Mouse (Mus musculus) adrenal gland, postnatal 14 days (tissue): Measurements from ENCODE around the gene Osm. TPM values are rescaled to one million over a fixed set of nuclear protein-coding genes. Genes with fewer than 3 reads are reported as not detected.
A peak's percentile ranks its signal among the peaks of the same experiment; 100 is the strongest.

Experiments used
- DNase-seq: peaks from one replicate; pipeline ENCODE4 v3.0.0; 2021; ENCODE audit warnings: mixed read lengths
- total RNA-seq: library from RNA; stranded (reverse); gene quantifications from 2 replicates; pipeline ENCODE4 v1.2.3, GENCODE M21; 2021

Gene Osm
- total RNA-seq, 1 experiment from 2014 or later, result not detected

DNA sequence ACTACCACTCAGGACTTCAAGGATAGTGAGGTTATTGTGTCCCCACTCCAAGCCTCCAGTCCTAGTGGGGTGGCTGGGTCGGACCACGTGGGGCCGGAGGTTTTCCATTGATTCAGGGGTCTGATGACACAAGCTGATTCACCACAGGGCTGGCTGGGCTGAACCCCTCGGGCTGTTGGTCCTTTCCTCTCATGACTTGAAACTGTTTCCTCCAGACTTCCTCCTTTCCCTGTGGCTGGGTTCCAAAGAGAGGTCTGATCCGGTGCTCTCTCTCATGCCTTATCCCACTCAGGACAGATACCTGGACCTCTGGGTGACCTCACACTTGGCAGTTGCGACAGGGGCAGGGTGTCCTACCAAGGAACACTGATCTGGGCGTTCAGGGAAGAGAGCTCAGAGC is 3.9 kb downstream of the Osm start:
- no peak for DNase-seq

DNA sequence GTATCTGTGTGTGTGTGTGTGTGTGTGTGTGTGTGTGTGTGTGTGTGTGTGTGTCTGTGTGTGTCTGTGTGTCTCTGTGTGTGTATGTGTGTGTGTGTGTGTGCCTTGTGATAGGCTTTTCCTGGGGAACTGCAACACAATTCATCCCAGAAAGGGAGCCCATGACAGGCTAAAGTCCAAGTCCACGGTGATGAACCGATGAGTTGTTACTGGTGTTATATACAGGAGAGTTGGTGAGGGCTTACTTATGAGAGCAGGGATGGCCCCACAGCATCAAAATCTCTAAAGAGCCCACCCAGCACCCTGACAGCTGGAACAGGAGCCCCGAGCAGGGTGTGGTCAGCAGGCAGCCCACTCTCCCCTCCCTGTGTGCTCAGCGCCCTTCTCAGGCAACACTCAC is 5.0 kb downstream of the Osm start:
- DNase-seq, result no peak

DNA sequence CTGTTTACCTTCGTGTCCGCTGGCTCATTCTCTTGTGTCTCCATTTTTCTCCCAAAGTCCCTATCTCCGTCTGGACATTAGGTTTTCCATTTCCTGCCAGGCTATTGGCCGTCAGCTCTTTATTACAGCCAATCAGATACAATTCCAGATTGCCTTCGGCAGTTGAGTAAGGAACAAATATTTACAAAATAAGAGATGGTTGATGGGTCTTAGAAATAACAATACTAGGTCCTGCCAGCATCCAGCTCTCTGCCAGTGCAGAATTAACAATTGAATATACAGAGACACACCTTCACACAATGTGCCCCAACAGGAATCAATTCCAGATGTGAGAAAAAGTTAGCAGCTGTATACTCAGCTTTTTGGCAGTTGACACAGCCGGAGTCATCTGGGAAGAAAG is 9.9 kb downstream of the Osm start:
- no peak for DNase-seq

DNA sequence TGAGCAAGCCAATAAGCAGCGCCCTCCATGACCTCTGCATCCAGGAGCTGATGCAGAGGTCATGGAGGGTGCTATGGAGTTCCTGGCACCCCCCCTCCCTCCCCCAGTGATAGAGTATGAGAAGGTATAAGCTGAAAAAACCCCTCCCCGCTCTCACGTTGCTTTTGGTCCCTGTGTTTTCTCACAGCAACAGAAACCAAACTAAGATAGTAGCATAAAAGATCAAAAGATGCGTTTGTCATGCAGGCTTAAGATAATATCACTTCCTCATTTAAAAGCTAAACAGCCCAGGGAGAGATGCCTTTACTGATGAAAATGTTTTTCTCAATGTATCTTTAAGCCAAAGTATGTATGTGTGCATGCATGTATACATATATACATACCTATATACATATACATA is 10.4 kb downstream of the Osm start:
- DNase-seq, result no peak

DNA sequence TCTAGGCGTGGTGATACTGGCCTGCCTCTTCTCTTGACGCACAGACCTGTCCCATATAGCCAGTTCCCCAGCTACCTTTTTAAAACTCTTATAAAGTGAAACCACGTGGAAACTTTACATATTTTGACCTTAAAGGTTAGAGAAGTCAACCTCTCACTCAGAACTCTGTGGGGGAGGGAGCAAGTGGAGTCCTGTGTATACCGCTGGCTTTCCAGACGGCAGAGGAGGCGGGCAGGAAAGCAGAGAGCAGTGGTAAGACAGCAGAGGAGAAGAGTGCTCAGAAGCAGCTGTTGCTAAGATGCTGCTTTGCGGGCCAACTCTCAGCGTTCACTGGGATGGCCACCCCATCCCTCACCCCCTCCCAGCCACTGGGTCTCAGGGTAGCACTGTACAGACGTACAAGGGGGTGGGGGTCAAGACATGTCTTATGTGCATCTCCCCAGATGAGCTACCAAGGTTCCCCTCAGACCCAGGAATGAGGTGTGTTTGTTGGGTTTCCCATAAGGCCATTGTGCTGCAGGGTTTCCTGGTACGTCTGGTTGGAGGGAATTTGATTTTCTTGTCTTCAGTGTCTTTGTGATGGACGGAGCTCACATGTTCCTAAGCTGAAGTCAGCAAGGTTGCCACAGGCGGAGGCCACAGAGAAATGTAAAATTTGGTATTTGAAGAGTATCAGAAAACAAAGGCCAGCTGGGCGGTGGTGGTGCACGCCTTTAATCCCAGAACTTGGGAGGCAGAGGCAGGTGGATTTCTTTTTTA is 11.2 kb downstream of the Osm start:
- no peak for DNase-seq

DNA sequence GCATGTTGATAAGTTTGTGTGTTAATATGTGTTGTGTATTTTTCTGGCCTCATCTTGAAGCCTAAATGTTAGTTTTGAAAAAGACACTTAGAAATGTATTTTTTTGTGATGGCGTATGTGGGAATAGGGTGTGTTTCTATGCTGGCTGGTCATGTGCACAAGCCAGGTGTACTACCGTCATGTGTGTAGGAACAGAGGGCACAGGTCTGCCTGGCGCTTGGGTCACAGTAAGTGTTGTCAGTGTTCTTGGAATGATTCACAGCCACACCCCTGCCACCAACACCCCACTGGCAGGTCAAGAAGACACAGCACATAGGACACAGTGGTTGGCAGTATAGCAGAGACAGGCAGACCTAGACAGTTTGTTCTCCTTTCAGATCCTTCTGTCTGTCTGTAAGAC is 12.9 kb downstream of the Osm start:
- DNase-seq, result no peak

DNA sequence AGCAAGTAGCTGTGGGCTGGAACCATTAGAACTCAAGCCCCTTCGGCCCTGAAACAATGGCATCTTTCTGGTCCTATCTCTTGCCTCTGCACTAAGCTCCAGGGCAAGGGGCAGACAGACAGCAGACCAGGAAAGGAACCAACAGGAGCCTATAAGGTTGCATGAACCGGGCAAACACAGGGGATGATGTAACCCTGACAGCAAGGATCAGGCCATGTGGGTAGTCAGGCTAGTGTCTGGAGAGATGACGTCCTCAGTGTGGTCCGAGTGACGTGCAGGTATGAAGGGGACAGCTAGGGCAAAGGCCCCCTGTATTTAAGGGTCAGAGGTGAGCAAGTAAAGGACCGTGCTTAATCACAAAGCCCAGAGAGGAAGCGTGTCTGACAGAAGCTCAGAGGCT is 14.1 kb downstream of the Osm start:
- no peak for DNase-seq

DNA sequence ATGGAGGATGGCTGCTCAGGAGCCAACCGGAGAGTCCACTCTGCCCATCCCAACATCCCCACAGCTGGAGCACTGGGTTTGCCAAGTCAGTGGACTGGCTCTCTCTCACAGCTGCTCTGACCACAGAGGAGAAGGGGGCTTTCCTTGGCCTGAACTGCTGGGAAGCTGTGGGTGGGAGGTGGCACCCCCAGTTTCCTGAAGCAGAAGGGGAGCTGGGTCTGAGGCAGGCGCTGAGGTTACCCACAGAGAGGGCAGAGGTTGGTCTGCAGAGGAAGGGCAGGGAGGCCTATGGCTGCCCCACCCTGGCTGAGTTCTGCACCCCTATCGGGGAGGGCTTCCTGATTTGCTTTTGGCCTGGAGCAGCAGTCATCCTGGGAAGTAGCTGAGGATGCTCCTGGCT is 15.2 kb downstream of the Osm start:
- no peak for DNase-seq

DNA sequence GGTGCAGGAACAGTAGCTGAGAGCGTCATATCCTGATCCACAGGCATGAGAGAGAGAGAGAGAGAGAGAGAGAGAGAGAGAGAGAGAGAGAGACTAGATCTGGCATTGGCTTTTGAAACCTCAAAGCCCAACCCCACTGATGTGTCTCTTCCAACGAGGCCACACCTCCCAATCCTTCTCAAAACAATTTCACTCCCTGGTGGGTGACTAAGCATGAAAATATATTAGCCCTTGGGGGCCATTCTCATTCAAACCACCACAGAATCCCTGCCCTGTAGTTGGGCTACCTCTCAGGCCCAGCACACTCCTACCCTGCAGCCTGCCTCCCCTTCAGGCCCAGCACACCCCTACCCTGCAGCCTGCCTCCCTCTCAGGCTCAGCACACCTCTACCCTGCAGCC is 16.7 kb downstream of the Osm start:
- no peak for DNase-seq

DNA sequence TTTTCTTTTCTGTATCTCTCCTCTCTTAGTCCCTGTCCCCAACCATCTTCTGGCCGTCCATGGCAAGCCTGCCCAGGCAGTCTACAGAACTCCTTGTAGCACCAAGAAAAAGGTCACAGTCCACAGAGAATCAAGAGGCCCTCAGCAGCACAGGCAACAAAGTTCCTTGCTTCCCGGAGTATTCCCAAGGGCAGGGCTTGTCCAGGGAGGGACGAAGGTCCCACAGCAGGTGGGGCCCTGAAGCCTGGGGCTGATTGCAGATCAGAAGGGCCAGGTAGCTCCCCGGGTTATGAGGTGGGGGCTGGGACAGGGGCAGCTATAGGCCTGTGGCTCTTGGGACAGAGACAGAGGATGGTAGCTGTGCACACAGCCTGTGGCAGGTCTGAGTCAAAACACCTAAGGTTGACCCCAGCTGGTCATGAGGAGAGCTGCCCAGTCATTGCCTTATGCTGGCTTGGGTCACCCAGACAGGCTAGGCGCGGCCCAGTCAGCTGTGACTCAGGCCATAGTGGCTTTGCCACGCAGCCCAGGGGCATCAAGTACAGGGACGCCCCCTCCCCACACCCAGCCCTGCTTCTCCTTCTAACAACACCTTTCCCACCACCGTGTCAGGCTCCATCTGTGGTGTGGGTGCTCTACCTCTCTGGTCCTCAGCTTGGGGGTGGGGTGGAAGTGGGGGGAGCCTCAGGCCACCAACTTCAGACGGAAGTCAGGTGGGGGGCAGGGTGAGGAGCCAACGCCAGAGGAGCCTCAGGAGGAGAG is 20.8 kb downstream of the Osm start, which contains the start of gene Lif:
Lif (plus strand) TSS at position 712 of the 762 bp plus-strand sequence.
- DNase-seq, result no peak

DNA sequence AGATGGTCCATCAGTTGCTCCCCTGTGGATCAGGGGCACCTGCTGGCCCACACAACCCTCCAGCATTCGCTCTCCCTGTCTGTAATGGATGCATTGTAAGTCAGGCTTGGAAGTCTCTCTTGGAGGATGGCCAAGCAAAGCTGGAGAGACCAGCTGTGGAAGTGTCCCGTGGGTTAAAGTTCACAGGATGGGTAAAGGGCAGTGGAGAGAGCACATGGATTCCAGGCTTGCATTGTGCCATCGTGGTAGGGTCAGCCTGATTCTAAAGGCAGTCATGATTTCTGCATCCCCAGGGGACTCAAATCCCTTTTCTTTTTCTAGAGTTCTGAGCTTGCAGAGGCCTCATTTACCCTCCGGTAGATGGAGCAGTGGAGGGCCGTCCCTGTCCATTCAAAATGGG is 21.5 kb downstream of the Osm start:
- no peak for DNase-seq

DNA sequence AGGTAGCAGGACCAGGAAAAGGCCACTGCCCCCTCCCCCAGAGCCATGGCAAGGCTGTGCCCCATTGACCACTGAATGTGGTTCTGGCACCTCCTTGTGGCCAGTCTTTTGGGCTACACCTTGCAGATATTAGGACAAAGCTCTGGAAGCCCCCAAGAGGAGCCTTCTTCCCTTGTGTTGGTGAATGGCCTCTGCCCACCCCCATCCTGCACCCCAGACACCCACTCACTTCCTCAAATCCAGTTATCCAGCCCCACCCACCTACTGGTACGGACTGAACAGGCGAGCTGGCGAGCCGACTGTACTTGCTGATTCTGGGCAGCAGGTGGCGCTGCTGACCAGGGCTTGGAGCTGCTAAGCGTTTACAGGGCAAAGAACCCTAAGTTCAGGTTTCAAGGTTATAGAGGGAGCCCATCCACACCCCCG is 22.4 kb downstream of the Osm start:
- peak; percentile 85 for DNase-seq

DNA sequence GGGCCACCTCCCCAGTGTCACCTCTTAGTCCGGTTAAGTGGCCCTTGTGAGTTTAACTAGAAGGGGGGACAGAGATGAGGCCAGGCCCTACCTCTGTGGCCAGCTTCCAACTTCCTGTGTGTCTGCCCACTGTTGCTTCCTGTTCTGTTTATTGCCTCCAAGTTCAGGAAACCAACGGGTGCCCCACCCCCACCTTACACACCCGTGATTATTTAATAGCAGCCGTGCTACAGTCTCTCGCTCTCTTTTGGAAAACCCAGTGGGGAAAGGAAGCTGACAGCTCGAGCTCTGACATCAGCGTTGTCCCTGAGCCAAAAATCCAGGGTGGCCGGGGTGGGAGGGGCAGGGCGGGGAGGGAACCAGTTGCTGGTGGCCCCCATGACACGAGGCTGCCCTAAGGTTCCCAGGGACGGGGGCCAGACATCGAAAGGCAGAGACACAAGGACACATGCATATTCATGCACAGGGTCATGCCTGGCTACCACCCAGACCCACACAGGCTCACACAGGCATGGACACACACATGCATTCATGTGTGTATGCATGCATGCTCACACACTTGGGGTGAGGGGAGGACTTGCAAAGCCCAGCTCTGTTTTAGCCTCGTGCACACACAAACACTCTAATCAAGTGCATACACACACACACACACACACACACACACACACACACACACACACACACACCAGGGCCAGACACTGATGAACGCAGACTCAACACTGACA is 24.4 kb downstream of the Osm start:
- peak; percentile 73 for DNase-seq

DNA sequence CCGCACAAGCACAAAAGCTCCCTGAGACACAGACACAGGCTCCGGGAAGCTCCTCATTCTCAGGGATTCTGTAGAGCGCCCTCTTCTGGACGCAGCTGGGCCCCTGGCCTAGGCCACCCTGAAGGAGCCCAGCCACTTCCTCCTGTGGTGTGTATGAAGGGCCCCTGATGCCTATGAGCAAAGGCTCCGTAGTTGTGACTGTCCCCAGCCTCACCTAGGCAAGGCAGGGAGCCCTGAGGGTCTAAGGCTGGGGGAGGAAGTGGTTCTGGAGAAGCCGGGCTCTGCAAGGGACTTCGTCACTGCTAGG is 24.9 kb downstream of the Osm start:
- peak; percentile 82 for DNase-seq

DNA sequence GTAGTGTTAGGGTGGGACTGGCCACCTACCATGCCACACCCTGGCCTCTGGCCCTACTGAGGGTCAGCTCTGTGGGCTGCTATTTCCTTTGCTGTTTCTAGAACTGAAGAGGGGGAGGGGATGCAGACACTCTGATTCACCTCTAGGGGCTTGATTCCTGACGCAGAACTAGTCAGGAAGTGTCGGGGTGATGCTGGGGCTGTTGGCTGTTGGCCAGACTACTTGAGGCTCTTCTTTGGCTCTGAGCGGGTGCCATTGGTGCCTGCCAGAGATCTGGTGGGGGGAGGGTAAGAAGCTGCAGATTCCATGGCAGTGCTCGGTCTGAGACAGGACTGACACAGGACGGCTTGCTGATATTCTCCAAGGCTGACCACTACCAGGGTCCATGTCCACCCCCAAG is 25.7 kb downstream of the Osm start:
- DNase-seq, result peak; percentile 57

DNA sequence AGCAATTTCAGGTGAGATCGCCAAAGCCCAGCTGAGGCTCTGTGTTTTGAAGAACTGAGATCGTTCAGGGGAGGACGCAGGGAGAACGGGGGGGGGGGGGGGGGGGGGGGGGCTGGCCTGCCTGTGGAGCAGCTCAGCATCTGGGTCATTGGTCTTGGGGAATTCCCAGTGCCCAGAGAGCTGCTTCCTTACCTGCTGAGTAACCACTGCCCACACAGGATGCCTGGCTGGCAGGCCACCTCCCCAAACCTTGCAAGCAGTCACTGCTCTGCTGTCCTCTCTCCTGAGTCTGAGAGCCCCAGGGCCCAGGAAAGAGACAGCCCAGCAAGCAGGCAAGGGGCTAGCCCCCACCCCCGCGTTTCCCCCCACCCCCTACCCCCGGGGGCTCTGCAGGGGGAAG is 26.6 kb downstream of the Osm start:
- no peak for DNase-seq

DNA sequence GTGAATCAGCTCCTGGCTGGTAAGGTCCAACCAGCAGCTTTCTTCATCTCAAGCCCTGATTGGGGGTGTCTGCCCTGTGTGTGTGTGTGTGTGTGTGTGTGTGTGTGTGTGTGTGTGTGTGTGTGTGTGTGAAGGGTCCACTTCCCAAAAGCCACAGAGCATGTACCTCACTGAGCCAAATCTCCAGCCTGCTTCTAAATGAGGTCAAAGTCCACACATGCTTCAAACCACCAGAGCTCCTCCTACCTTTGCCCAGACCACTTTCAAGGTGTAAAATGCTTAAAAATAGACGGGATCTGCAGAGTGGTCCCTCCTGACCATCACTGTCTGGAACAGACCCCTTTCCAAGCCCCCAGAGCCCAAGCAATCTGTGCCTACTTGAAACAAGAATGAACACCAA is 27.1 kb downstream of the Osm start:
- DNase-seq, result no peak

DNA sequence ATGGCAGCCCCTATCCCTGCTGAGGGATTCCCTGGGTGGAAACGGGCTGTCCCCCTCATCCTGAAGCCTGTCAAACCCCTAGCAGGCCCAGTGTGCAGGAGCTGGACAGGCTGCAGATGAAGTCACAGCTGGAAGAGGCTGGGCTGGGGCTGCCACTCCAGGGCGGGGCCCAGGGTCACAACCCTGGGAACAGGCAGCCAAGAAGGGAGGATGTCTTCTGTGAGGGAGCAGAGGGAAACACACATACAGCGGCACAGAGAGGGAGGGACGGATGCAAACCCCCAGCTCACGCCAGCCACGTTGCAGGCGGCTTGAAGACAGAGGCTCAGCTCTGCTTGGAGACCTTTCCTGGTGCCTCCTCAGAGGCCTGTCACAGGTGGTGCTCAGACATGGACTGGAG is 27.8 kb downstream of the Osm start:
- peak; percentile 33 for DNase-seq

DNA sequence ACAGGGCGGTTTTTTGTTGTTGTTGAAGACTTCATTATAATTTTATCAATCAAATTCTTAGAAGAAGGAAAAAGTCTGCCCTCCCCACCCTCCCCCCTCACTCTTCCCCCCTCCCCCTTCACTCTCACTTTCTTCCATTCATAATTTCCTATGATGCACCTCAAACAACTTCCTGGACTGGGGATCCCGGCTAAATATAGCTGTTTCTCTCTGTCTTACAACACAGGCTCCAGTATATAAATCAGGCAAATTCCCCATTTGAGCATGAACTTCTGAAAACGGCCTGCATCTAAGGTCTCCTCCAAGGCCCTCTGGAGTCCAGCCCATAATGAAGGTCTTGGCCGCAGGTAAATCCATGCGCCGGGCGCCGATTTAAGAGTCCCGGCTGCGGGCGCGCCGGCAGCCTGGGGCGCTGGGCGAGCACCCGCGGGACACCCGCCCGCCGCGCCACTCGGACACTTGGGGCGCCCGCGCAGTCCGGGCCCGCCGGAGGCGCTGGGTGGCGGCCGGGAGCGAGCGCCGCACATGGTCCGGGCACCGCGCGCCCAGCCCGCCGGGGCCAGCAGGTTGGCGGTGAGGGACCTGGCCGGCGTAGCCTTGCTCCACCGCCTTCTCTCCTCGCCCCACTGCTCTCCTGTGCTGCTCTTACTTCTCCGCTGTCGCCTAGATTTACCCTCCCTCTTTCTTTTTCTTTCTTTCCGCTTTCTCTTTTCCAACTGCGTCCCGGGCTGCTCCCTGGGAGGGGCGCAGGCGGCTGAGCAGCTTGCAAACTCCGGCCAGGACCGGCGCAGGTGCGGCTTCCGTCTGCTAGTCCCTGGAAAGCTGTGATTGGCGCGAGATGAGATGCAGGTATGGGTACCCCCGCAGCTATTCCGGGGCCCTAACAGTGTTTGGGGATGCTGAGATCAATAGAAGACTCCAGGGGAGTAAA is 30.3 kb downstream of the Osm start:
- DNase-seq, result peak; percentile 78

DNA sequence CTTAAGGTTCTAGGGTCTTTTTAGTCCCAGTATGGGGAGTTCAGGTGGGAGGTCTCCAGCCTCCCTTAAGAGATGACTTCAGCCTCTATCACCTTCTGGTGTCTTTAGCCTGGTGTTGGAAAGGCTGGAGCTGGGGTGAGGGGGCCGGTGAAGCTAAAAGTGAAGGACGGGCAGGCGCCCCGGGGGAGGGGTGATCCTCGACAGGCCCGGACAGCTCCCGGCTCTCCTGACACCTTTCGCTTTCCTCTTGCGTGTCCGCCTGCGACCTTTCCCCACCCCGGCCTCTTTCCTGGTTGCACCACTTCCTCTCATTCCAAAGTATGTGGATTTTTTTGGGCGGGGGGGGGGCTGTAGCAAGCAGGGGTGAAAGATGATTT is 31.0 kb downstream of the Osm start:
- no peak for DNase-seq

DNA sequence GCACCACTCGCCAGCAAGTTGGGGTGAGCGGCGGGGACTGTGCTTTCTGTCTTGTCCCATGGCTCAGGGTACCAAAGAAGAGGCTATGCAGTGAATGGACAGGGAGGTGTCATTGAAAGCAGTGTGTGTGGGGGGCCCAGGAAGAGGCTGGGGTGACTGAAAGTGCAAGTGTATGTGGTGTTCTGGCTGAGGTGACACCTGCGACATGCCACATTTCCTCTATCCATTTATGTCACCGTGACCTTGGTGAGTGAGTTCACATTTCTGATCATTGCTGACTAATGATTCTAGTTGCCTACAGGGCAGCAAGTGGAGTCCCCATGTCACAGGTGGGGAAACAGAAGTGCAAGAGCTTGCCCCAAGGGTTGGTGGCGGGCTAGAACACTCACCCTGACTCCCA is 32.3 kb downstream of the Osm start:
- DNase-seq, result no peak

DNA sequence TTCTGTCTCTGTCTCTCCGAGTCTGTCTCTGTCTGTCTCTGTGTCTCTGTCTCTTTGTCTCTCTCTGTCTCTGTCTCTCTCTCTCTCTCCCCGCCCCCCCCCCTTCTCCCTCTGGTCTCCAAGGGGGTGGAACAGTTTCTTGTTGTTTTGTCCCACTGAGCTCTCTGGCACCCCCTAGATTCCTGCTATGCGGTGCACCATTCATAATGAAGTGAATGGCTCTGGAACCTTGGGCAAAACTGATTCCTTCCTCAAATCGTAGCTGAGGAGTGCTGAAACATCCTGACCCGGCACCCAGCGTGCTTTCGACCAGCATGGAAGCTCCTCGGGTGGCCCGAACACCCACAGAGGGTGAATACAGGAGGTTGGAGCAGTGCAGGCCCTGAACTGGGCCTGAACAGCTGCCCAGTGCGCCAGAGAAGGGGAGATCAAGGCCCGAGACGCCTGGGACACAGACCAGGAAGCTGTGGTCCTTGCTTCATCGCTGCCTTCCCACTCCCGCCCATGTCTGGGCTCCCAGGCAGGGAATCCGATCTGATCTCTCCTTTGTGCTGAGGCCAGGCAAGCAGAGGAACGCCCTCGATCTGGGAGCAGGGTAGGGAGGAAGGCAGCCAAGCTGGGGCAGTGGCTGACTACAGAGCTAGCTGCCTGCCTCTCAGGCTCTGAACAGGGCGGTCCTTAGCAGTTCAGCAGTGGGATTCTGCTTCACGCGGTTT is 34.7 kb downstream of the Osm start:
- peak; percentile 43 for DNase-seq
